In the genomic region with DNA sequence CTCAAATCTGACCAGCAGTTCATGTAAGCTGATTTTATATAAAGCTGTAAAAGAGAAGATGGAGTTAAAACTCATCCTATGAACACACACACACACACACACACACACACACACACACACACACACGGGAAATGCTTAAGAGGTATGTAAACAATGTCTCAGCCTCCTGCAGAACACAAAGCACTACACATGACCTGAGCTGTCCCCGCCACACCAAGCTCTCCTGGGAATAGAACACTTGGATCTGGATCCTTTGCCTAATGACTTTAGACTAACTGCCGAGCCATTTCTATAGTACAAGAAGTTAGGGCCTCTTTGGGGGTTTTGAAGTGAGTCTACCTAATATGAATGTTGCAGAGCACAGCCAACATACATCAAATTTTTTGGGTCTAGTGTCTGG, we compare ENCODE assay signal across 25 mouse cellular contexts. TPM values are rescaled to one million over a fixed set of nuclear protein-coding genes. Genes with fewer than 3 reads are reported as not detected.
DNase-seq lines count a peak whose midpoint lies in the region; ATAC-seq and TF ChIP-seq lines count a peak whose summit lies in the region.
"Had no signal": no experiment of that assay in that cellular context is flagged by ENCODE, and none has a peak within 500 bp of the region (broad histone marks: within the 10 kb centered on the region; RNA-seq: fewer than 3 reads in every experiment).

No protein-coding gene starts in this region.

- TF ChIP-seq POLR2A in heart, adult 2 months (IDR thresholded peaks at IDR 0.05; ENCODE audit: insufficient read depth, low read depth, low read length): no peak
- TF ChIP-seq POLR2A in myocyte (IDR thresholded peaks at IDR 0.05; ENCODE audit: insufficient read length, low read depth): no peak

- 24% methylated on average over 3 of the region's 3 CpGs for WGBS in heart, adult 2 months
- 13% methylated on average over 3 of the region's 3 CpGs for WGBS in lung, postnatal 0 days

- DNase-seq in gastrocnemius, adult 2 months: no peak
- DNase-seq in gastrocnemius, postnatal 4 days (ENCODE audit: low spot score in 2 of 2): no peak
- no peak for DNase-seq in heart, adult 2 months
- DNase-seq in heart, postnatal 14 days: no peak
- peak; percentile 51 for DNase-seq in lung, postnatal 36 days
- DNase-seq in lung, postnatal 0 days (ENCODE audit: low spot score): no peak
- DNase-seq: adrenal gland, adult 2 months; adrenal gland, postnatal 10 days; adrenal gland, postnatal 25 days; B cell, adult 2 months; cerebellum, adult 11-12 months; cerebellum, adult 2 months; cerebellum, adult 9-10 months; cerebellum, postnatal 10 days; cerebellum, postnatal 25 days had no signal

- H3K79me2 ChIP-seq in heart, adult 2 months (replicated peaks; ENCODE audit: control insufficient read depth, insufficient read depth, low read length): no peaks in the 10 kb centered on the region; the same call in 1 of the 2 replicates
- no peaks in the 10 kb centered on the region for H3K79me2 ChIP-seq in myocyte (ENCODE audit: control insufficient read depth, insufficient read depth)

- 0 out of 2 replicates have a peak, but pooled peaks have one; percentile 29 for TF ChIP-seq EP300 in heart, adult 2 months (IDR thresholded peaks at IDR 0.05; ENCODE audit: insufficient read depth, low read depth, low read length)
- TF ChIP-seq EP300 in lung, postnatal 0 days (IDR thresholded peaks at IDR 0.05): no peak

- no peak overlapping the region for H3K4me3 ChIP-seq in gastrocnemius, adult 2 months
- no peak overlapping the region for H3K4me3 ChIP-seq in heart, adult 2 months
- no peak overlapping the region for H3K4me3 ChIP-seq in lung, postnatal 0 days (ENCODE audit: low read depth, low read length)
- H3K4me3 ChIP-seq in myocyte: no peak overlapping the region
- H3K4me3 ChIP-seq: embryonic facial prominence, embryonic 10.5 days; embryonic facial prominence, embryonic 12.5 days; erythroblast, embryonic 14.5 days; forebrain, embryonic 10.5 days; forebrain, embryonic 12.5 days had no signal

- H3K4me2 ChIP-seq in lung, postnatal 0 days (replicated peaks; ENCODE audit: low read depth, low read length): no peak overlapping the region
- peak overlapping the region; percentile 71 for H3K4me2 ChIP-seq in myocyte (ENCODE audit: low read depth)
- H3K4me2 ChIP-seq: embryonic facial prominence, embryonic 12.5 days; forebrain, embryonic 12.5 days had no signal

- no peaks in the 10 kb centered on the region for H3K27me3 ChIP-seq in heart, adult 2 months (ENCODE audit: control insufficient read depth, insufficient read depth, low read length)
- no peaks in the 10 kb centered on the region for H3K27me3 ChIP-seq in lung, postnatal 0 days (replicated peaks; ENCODE audit: insufficient read depth, low read length)
- H3K27me3 ChIP-seq in myocyte (ENCODE audit: control insufficient read depth, insufficient read depth, insufficient read length): no peaks in the 10 kb centered on the region
- H3K27me3 ChIP-seq: embryonic facial prominence, embryonic 12.5 days had no signal

- no peak overlapping the region for H3K9ac ChIP-seq in heart, adult 2 months (ENCODE audit: low read depth, low read length)
- H3K9ac ChIP-seq in lung, postnatal 0 days (replicated peaks; ENCODE audit: low read depth): no peak overlapping the region
- H3K9ac ChIP-seq: embryonic facial prominence, embryonic 12.5 days; forebrain, embryonic 12.5 days had no signal

- peaks cover 22% of the 10 kb centered on the region for H3K36me3 ChIP-seq in heart, adult 2 months (ENCODE audit: control insufficient read depth, insufficient read depth, low read length)
- H3K36me3 ChIP-seq in lung, postnatal 0 days (ENCODE audit: insufficient read depth, low read length): no peaks in the 10 kb centered on the region
- no peaks in the 10 kb centered on the region for H3K36me3 ChIP-seq in myocyte (ENCODE audit: control insufficient read depth, insufficient read depth)
- H3K36me3 ChIP-seq: embryonic facial prominence, embryonic 10.5 days; embryonic facial prominence, embryonic 12.5 days; forebrain, embryonic 10.5 days; forebrain, embryonic 12.5 days had no signal

- no peaks in the 10 kb centered on the region for H3K9me3 ChIP-seq in lung, postnatal 0 days (ENCODE audit: low read length)
- H3K9me3 ChIP-seq: embryonic facial prominence, embryonic 10.5 days; embryonic facial prominence, embryonic 12.5 days; forebrain, embryonic 10.5 days; forebrain, embryonic 12.5 days had no signal

- H3ac ChIP-seq in myocyte (ENCODE audit: control insufficient read depth, insufficient read length): no peak overlapping the region

- peaks cover 36% of the 10 kb centered on the region for H3K4me1 ChIP-seq in heart, adult 2 months (ENCODE audit: control insufficient read depth, insufficient read depth, low read length)
- peaks cover 13% of the 10 kb centered on the region; the same call in 1 of the 2 replicates for H3K4me1 ChIP-seq in lung, postnatal 0 days (ENCODE audit: insufficient read depth, low read depth, low read length)

- intact Hi-C loops in gastrocnemius, adult 2 months (cut with DNase I): no loop called here
- intact Hi-C loops in heart, adult 2 months (cut with DNase I): loop anchor here (2.0 kb wide), 1 partner anchor 27 kb away; no protein-coding TSS in a partner anchor
- intact Hi-C loops in heart, postnatal 14 days (cut with DNase I): no loop called here

- ATAC-seq in lung, postnatal 0 days: no peak
- ATAC-seq in monocyte, adult 5-6 weeks (replicated peaks; ENCODE audit: insufficient number of reproducible peaks, low FRiP score, low TSS enrichment, poor library complexity, severe bottlenecking): no peak
- ATAC-seq: forebrain, embryonic 14.5 days; forebrain, embryonic 16.5 days had no signal

- H3K27ac ChIP-seq in gastrocnemius, adult 2 months: peak overlapping the region; percentile 75
- H3K27ac ChIP-seq in heart, adult 2 months: peak overlapping the region; percentile 71
- no peak overlapping the region for H3K27ac ChIP-seq in lung, postnatal 0 days (ENCODE audit: low read length)
- H3K27ac ChIP-seq: embryonic facial prominence, embryonic 10.5 days; embryonic facial prominence, embryonic 12.5 days; forebrain, embryonic 10.5 days; forebrain, embryonic 12.5 days had no signal

- TF ChIP-seq CTCF in gastrocnemius, adult 2 months (IDR thresholded peaks at IDR 0.05): no peak
- no peak for TF ChIP-seq CTCF in heart, adult 2 months (IDR thresholded peaks at IDR 0.05)
- TF ChIP-seq CTCF in lung, postnatal 0 days (IDR thresholded peaks at IDR 0.05): no peak

TF ChIP-seq in myocyte, 11 proteins besides CTCF, POLR2A, EP300 and RAD21:
- TF ChIP-seq TCF3 (IDR thresholded peaks at IDR 0.05; ENCODE audit: insufficient read length, low read depth): no peak
- no peak for TF ChIP-seq E2F4 (IDR thresholded peaks at IDR 0.05; ENCODE audit: insufficient read depth)
- no peak for TF ChIP-seq CEBPB (IDR thresholded peaks at IDR 0.05; ENCODE audit: insufficient read depth, poor library complexity, severe bottlenecking)

RNA-seq across cellular contexts. Expression of gene Igfbp7, which starts 45.7 kb away (rescaled TPM):
- total RNA-seq in gastrocnemius, adult 2 months (2021): 10 to 100 TPM; 63.6 to 92.5 TPM
- total RNA-seq in gastrocnemius, postnatal 4 days (2021): 100 to 1,000 TPM; 295 to 321 TPM
- total RNA-seq in heart, adult 2 months (2021): 100 to 1,000 TPM; 174 to 205 TPM
- 342 and 353 TPM in 2 replicates for polyA plus RNA-seq in heart, adult 2 months (2012; rRNA removed)
- 100 to 1,000 TPM; 437 to 440 TPM for total RNA-seq in heart, postnatal 14 days (2021)
- 756 and 780 TPM in 2 replicates for polyA plus RNA-seq in lung, postnatal 0 days (2015; fragmentation: Nextera tagmentation; extraction: Ambion mirVana)
- 201 TPM for polyA plus RNA-seq in myocyte (2012; fragmentation: generic; extraction: Trizol)
- 2.7 to 6.7 TPM (median 5.0 TPM) in 3 replicates for total RNA-seq in monocyte, adult 5-6 weeks (2017)
- total RNA-seq: MEL had no signal

RNA-seq across cellular contexts. Expression of gene Polr2b, which starts 52.2 kb away (rescaled TPM):
- total RNA-seq in gastrocnemius, adult 2 months (2021): 10 to 100 TPM; 26.3 to 30.2 TPM
- total RNA-seq in gastrocnemius, postnatal 4 days (2021): 10 to 100 TPM; 31.5 to 35.7 TPM
- total RNA-seq in heart, adult 2 months (2021): 10 to 100 TPM; 34.1 to 34.5 TPM
- polyA plus RNA-seq in heart, adult 2 months (2012; rRNA removed): 25.4 and 26.8 TPM in 2 replicates
- 10 to 100 TPM; 31.5 to 31.8 TPM for total RNA-seq in heart, postnatal 14 days (2021)
- polyA plus RNA-seq in lung, postnatal 0 days (2015; fragmentation: Nextera tagmentation; extraction: Ambion mirVana): 23.6 and 26.2 TPM in 2 replicates
- polyA plus RNA-seq in myocyte (2012; fragmentation: generic; extraction: Trizol): 19.5 TPM
- 105 to 132 TPM (median 106 TPM) in 3 replicates for total RNA-seq in monocyte, adult 5-6 weeks (2017)

RNA-seq across cellular contexts. Expression of gene Noa1, which starts 52.2 kb away (rescaled TPM):
- total RNA-seq in gastrocnemius, adult 2 months (2021): 10 to 100 TPM; 12.8 to 20.4 TPM
- 10 to 100 TPM; 14.2 to 15.9 TPM for total RNA-seq in gastrocnemius, postnatal 4 days (2021)
- total RNA-seq in heart, adult 2 months (2021): 10 to 100 TPM; 19.7 to 21.3 TPM
- polyA plus RNA-seq in heart, adult 2 months (2012; rRNA removed): 12.2 and 13.5 TPM in 2 replicates
- total RNA-seq in heart, postnatal 14 days (2021): 10 to 100 TPM; 18.0 to 21.0 TPM
- polyA plus RNA-seq in lung, postnatal 0 days (2015; fragmentation: Nextera tagmentation; extraction: Ambion mirVana): 11.6 and 13.6 TPM in 2 replicates
- 20.2 TPM for polyA plus RNA-seq in myocyte (2012; fragmentation: generic; extraction: Trizol)
- total RNA-seq in monocyte, adult 5-6 weeks (2017): 4.2 to 7.1 TPM (median 4.9 TPM) in 3 replicates
